Mouse (Mus musculus) G1E (cell line): ENCODE results near the gene Rsph10b.
A peak's percentile ranks its signal among the peaks of the same experiment; 100 is the strongest.

Source experiments
- CTCF ChIP-seq: IDR thresholded peaks from 2 replicates; pipeline ENCODE4 v1.5.1; 2012; ENCODE audit warnings: low read depth, low read length, inconsistent platforms, mixed read lengths
- GATA1 ChIP-seq: IDR thresholded peaks from 2 replicates; pipeline ENCODE4 v1.6.1; 2012; ENCODE audit warnings: borderline replicate concordance, low read length, inconsistent platforms, mixed read lengths
- POLR2AphosphoS5 ChIP-seq: IDR thresholded peaks from 2 replicates; pipeline ENCODE4 v1.6.1; 2012; ENCODE audit warnings: low read depth, low read length, inconsistent platforms; ENCODE audit not compliant: insufficient replicate concordance
- TAL1 ChIP-seq: conservative IDR thresholded peaks from 2 replicates; pipeline ENCODE4 v1.6.1; 2012; ENCODE audit warnings: low read depth, low read length, inconsistent platforms, mixed read lengths

DNA sequence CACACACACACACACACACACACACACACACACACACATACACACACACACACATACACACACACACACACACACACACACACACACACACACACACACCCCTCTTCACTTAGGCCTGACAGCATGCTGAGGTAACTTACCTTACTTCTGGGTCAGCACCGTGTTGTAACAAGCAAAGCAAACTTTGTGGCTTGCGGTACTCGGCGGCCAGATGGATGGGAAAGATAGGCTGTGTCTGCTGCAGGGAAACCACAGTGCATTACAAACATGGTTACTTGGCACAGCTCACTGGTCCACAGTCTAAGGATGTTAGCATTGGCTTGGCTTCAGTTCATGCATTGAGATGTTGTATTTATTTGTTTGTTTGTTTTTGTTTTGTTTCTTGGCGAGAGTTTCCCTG is 39.4 kb upstream of the Rsph10b start:
- TF ChIP-seq GATA1 (no peak), CTCF (no peak), TAL1 (peak; percentile 93), POLR2AphosphoS5 (no peak)
